Mouse (Mus musculus) layer of hippocampus, adult 18-20 months (tissue): ENCODE data around the gene Txnl4b. TPM values are rescaled to one million over a fixed set of nuclear protein-coding genes. Genes with fewer than 3 reads are reported as not detected.
A peak's percentile ranks its signal among the peaks of the same experiment; 100 is the strongest.

Experiments used
- DNase-seq, 2 experiments: peaks; one replicate each; pipeline ENCODE4 v3.0.0; 2022; ENCODE audit warnings: low spot score in 2 of 2
- long read RNA-seq: library from polyadenylated mRNA; stranded (forward); transcript quantifications from one replicate; pipeline ENCODE4 v2.0.0, GENCODE M21; 2021
- total RNA-seq, 2 experiments: library from RNA; stranded (reverse); gene quantifications; 2 replicates each; pipeline ENCODE4 v1.2.3; 2021

Txnl4b gene
- total RNA-seq, result 10 to 100 TPM; 16.4 to 16.7 TPM
- long read RNA-seq, partial matches to known transcripts, result 4 of 6 reads
- long read RNA-seq, other reads (novel, unspliced or antisense), result 0 of 6 reads

DNA sequence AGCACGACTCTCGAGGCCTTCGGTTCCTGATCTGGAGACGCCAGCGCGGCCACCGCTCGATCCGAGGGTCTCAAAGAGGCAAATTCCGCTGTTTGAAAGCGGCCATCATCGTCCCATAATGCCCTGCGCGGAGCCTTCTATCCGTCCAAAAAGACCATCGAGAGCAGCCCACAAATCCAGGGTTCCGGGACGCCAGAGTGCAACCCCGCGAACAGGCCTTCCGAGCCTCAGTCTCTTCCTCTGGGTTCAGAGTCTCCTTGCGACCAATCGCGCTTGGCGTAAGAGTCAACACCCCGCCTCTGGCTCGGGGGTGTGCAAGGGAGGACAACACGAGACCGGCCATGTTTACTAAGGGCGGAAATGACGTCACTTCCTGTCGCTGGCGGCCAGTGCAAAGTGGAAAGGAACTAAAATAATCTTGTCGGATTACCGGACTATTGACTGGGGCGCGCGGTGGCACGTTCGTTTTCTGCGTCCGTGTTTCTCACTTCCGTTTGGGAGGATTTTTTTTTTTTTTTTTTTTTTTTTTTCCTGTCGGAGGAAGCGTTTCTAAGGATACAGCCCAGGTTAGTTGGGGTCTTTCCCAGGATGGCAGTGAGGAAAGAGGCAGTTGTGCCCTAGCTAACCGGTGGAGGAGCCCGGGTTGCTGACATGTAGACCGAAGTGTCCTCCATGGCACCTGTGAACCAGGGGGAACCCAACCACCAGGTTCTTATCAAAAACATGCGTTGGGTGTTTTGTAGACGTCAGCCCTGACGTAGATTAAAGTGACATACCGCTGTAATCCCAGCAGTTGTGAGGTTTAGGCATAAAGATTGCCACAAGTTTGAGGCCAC is at the start of gene Txnl4b, which contains the start of gene Dhx38:
Gene Txnl4b (plus strand): TSS at position 395 of the 836 bp plus-strand sequence.
Gene Dhx38 (minus strand): TSS at position 364 of the 836 bp plus-strand sequence.
- DNase-seq, result peak; percentile 99 to 100

DNA sequence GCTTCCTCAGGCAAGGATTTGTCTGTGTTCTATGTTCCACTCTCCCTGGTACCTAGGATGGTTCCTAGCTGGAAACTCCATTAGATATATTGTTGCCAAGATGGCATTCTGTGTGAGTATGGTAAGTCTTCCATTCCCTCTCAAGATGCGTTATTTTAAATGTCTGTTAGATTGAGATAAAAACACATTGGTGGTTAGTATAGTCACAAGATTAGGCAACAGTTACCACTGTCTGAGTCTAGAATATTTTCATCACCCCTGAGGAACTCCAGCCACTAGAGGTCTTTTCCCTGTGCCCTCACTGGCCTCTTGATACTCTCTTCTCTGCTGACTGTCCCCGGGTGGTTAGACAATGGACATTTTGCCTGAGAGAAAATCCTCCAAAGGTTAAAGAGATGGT is 41.7 kb upstream of the Txnl4b start:
- no peak for DNase-seq

DNA sequence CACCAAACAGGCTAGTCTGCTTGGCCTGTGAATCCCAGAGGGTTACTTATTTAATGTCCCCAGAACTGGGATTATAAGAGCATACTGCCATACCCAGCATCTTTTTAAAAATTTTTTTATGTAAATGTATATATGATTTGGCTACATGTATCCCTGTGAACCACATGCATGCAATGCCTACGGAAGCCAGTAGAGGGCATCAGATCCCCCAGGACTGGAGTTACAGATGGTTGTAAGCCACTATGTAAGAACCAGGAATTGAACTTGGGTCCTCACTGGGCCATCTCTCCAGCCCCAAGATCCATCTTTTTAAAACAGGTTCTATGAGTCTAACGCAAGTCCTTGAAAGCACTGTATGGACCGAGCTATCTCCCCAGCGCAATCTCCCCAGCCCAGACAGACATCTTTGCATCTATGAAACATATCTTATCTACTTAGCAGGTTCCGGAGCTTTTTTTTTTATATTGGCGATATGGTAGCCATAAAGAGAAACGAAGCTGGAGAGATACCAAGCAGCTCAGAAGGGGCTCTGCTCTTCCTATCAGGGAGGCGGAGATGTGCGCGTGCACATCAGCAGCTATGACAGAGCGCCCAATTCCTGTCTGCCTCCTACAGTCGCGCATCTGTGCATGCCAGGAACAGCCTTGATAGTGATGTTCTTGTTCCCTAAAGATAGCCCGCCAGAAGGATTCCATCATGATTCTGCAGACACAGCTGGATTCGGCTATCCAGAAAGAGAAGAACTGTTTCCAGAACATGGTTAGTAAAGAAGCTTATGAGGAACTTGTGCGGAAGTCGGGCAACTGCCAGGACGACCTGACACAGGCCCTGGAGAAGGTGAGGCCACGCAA is 30.3 kb upstream of the Txnl4b start:
- DNase-seq, result peak in 1 of 2 experiments; percentile 43

DNA sequence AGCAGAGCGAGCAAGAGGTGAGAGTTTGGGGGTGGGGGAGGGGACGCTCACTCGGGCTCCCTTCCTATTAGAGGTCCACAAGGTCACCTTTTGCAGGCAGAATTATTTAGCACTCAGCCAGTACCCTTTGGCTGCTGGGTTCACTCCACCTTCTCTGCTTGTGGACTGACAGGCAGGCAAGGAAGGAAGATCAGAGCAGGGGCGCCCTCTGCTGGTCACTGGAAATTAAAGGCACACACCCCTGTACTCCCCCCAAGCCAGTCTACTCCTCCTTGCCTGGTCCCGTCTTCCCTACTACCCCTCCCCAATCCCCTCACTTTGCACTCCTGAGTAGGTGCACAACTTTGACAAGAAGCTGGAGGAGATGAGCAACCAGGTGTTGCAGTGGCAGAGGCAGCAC is 29.0 kb upstream of the Txnl4b start:
- peak; percentile 63 to 88 for DNase-seq

DNA sequence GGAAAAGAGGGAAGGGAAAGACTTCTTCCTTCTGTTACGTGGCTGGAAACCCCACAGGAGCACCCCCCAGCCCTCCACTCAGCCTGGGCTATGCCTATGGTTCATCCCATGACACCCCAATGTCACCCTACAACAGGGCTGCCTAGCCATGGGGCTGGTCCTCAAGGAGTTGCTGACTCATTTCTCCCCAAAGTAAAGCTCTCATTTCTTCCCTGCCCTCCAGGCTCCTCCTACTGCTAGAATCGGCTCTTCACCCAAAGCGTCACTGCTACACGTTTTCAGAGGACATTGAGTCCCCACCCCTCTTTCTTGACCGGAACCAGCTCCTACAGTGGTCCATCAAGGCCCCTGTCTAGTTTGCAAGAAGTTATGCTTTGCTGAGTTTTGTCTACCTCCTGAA is 23.5 kb upstream of the Txnl4b start:
- DNase-seq, result no peak

DNA sequence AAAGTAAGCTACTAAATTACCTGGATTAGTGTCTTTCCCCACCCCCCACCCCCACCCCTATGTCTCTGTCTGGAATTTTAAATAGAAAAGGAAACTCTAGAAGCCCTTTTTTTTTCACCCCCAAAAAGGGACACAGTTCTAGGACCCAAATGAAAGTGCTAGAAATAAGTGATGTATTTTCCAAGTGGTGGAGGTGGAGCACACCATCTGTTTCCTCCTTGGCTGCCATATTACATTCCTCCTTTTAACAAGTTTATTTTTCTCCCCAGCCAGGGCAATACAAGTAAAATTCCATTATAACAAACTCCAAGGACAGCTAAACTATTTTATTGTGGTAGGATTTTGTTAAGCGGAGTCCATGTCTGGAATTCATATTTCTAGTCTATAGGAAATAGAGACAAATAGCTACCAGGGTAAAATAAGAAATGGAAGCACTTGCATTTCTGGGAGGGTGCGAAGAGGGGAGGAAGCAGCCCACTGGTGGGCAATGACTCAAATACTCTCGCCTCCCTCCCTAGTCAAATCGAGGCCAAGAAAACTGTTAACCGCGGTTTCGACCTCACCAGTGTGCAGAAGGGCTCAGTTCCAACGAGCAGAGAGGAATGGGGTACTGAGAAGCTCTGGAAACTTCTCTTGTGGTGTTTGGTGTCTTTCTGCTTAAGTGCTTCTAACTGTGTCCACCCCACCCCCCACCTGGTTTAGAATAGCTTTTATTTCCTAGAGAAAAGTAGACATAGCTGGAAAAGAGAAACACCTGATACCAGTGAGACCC is 22.8 kb upstream of the Txnl4b start:
- peak in 1 of 2 experiments; percentile 31 for DNase-seq

DNA sequence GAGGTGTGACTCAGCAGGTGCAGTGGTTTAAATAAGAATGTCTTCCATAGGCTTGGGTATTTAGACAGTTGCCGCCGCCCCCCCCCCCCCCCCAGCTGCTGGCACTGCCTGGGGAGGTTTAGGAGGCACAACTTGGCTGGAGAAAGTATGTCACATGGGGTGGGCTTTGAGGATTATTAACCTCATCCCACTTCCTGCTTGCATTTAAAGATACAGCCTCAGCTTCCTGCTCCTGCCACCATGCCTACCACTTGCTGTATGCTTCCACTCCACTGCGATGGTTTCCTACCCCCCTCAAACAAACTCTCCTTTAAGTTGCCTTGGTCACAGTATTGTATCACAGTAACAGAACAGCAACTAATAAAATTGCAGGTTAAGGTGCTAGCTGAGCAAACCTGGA is 21.6 kb upstream of the Txnl4b start:
- DNase-seq, result no peak

DNA sequence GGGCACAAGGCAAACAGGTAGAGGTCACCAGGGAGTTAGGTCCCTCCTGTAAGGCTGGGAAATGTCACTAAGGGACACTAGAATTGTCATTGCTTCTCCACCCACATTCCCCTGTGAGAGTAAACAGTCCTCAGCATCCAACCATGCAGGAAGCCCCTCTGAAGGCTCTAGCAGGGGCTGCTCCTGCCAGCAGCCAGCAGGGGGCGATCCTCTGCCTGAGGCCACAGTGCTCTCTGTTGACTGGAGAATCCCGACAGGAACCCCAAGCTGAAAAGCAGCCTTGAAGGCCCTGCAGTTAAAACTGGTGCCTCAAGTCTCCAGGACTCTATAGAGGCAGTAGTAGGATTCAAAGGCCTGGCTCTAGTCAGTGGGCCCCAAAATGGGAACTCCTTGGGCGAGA is 14.0 kb upstream of the Txnl4b start:
- no peak for DNase-seq

DNA sequence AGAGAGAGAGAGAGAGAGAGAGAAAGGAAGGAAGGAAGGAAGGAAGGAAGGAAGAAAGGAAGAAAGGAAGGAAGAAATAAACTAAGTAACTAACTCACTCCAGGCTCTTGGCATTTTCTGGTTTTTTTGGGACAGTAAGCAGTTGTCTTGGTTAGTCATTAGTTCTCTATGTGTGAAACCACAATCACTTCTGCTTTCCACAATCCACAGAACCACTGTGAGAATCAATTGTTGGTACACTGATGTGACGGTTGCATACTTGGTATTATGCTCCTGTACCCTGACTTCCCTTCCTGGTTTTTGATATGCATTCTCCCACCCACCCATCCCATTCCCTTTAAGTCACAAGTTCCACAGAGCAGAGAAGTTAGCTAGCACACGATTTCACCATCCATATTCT is 1.8 kb upstream of the Txnl4b start:
- DNase-seq, result no peak

DNA sequence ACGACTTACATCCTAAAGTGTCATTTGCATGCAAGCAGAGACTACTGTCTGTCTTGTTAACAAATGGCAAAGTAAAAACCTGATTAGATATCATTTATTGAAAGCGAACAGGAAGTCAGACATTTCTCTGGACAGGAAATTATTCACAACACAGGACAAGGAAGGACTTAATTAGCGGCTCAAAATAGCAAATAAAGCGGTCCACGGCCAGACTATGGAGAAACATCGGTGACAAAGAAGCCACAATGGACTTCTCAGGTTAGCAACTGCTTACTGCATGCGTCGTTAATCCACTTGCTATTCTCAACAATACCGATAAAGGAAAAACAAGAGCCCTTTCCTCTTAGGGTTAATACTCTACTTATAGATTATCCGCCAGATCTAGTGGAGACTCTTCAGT is 926 bp upstream of the Txnl4b start:
- DNase-seq, result no peak

DNA sequence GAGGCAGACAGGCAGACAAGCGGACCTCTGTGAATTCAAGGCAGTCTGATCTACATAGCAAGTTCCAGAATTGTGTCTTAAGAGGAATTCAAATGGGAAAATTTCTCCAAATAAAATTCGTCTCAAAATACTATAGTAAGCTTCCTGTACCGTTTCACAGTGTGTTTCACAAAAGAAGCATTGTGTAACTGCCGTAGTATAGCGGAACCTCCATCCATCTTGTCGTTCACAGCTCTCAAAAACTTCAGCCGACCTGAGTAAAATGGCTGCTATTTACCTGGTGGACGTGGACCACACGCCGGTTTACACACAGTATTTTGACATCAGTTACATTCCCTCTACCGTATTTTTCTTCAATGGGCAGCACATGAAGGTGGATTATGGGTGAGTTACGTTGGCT is 5.4 kb downstream of the Txnl4b start:
- no peak for DNase-seq

DNA sequence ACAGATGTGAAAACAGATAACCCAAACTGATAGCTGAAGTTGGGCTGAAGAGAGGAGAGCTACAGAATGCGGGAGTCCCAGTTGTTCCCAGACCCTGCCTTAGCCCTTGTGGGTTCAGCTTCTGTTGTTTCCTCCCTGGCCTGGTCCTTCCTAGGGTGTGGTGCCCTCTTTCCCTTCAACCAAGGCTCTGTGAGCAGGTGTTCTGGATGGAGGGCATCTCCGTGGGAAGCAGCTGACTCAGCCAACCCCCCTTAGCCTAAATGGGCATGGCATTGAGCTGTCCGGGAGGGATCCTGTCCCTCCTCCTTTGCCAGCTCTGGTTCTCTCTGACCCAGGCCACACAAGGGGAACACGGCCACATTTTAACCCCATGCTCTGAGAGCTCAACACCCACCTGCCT is 10.6 kb downstream of the Txnl4b start:
- DNase-seq, result no peak

DNA sequence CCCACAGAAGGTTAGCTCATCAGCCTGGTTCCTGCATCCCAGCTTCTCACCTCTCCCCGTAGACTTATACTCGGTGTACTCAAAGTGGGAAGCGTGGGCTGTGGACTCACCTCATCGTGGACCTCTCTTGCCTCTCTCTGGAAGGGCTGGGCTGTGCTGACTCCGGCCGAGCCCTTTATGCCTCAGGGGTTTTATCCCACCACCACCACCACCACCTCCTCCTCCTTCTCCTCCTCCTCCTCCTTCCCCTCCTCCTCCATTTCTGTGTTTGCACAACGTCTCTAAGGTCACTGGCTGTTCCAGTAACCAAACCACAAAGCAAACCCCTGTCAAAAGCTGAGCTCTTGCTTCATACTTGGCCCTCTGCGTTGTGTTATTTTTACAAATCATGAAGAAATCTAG is 13.2 kb downstream of the Txnl4b start, which contains the start of gene Hp:
Gene Hp (minus strand): TSS at position 273 of the 402 bp plus-strand sequence.
- no peak for DNase-seq

DNA sequence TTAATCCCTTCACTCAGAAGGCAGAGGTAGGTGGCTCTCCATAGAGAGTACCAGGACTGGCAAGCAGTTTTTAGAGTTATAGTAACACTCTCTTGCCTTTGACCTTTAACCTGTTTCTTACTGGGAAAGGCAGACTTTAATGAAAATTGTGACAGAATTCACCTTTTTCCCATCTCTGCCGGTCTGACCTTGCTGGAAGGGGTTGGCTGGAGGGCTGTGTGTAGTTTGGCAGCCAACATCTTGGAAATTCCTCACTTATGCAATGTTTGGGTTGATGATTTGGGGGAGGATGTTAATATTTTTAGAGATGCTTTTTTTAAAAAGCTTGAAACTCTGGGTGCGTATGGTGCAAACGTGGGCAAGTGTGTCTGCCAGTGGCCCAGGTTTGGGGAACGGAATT is 18.6 kb downstream of the Txnl4b start:
- no peak for DNase-seq

DNA sequence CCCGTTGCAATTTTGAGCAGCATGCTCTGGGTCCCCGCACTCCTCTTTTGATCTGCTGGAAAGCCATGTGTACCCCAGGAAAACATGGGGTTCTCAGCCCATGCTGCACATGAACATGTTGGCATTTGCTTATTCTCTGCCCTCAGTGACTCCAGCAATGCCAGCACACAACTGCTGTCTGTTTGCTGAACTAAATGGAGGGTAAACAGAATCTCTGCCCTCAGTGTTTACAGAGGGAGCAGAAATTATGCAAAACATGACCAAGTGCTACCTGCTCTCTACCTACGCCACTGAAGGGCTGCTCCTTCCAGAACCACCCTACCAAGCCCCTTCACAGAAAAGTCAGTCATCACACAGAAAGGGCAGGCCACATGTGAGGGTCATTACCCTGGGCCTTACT is 19.1 kb downstream of the Txnl4b start:
- DNase-seq, result no peak

DNA sequence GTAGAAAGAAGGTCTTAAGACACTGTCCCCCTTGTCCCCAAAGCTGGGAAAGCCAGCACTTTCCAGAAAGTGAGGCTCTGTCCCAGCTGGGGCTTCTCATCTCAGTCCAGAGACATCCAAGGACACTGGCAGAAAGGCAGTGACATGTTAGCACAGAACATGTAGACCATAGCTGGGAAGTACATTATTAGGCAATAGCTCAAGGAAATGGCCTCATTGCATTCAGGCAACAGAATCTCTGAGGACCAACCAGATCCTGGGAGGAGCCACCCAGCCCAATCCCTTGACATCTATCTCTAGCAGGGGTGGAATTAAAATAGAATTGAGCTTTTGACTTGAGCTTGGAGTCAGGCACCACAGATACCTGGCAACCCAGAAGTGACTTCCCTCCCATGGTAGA is 20.0 kb downstream of the Txnl4b start:
- DNase-seq, result no peak

DNA sequence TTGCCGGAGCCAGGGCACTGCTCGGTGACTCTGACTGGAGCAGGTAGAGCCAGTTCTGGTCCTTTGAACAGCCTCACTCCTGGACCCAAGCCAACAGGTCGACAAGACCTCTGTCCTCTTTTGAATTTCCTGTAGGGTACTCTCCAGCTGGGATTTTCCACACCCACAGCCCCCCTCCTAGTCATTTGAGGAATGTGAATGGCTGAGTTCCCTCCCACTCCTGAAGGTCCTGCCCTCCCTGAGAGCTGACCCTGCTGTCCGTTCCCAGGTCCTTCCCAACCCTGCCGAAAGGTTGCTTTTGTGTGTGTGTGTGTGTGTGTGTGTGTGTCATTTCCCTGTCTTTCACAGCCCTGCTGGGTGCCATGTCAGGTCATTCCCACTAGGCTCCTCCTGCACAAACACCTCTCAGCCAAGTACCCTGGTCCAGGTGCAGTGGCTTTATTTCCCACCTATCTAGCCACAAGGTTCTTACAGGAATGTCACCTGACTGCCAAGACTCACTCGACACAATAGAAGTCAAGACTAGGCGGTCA is 21.3 kb downstream of the Txnl4b start:
- DNase-seq, result no peak

DNA sequence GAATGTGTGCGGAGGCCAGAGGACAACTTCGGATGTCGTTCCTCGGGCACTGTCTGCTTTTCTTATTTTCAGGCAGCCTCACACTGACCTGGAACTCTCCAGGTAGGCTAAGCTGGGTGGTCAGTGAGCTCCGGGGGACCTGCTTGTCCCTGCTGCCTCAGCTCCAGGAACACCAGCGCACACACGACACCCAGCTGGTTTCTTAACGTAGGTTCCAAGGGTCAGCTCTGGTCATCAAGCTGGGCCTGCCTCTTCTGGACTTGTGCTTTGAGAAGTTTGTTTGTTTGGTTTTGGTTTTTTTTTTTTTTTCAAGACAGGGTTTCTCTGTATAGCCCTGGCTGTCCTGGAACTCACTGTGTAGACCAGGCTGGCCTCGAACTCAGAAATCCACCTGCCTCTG is 25.2 kb downstream of the Txnl4b start:
- no peak for DNase-seq

DNA sequence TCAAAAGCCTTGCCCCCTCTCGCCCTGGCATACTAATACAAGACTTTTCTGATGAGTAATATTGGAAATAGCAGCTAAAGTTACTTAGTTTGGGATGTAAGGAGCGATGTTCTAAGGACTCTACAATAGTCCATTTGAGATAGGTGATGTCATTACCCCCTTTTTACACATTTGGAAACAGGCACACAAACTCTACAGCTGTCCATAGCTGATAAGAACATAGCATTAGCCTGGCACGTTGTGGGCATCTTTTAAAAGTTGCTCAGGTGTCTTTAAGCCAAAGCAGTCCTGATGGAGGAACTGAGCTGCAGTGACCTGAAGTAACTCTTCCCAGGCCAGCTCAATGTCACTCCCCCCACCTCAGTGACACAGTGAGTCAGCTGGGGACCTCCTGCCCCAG is 25.7 kb downstream of the Txnl4b start:
- DNase-seq, result no peak

DNA sequence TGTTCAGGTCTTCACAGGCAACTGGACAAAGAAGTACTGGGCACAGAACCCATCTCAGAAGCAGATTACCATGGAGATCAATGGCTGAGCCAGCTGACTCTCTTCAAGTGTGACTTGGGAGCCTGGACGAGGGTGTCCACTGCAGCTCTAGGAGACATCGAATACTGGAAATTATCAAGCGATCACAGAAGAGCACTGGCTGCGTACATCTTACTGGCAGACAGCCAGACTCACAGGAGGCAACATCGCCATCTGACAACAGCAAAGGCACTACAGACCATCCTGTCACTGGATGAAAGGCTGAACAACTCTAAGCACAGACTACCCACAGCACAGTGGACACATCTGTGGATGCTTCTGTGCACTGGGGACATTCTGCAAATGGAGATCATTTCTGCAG is 26.5 kb downstream of the Txnl4b start:
- DNase-seq, result no peak
